Mouse (Mus musculus): Measurements from ENCODE around the gene Tars2. TPM values are rescaled to one million over a fixed set of nuclear protein-coding genes. Genes with fewer than 3 reads are reported as not detected.
A peak's percentile ranks its signal among the peaks of the same experiment; 100 is the strongest.

Tars2 gene
- polyA plus RNA-seq, 1 experiment from 2014 or later = 54.9 TPM

GRCm38 (mm10) chr3:95709967-95710366 is 50.0 kb downstream of the Tars2 start:
- H3K27ac ChIP-seq (ENCODE audit: low read depth, low read length) = no peak overlapping the region
- H3K27me3 ChIP-seq (ENCODE audit: control insufficient read depth, insufficient read depth, low read length) = no peaks in the 10 kb centered on the region
- no peaks in the 10 kb centered on the region for H3K4me1 ChIP-seq (replicated peaks; ENCODE audit: control insufficient read depth, insufficient read depth, low read length)
- no peaks in the 10 kb centered on the region for H3K36me3 ChIP-seq (ENCODE audit: control insufficient read depth, insufficient read depth, low read length)
- H3K4me2 ChIP-seq (ENCODE audit: low read depth, low read length, severe bottlenecking) = no peak overlapping the region
- DNase-seq (ENCODE audit: low spot score) (no peak), ATAC-seq (replicated peaks; ENCODE audit: low FRiP score) (no peak)
- no peaks in the 10 kb centered on the region for H3K9me3 ChIP-seq (ENCODE audit: control insufficient read depth, low read length)
- no peak overlapping the region for H3K9ac ChIP-seq (ENCODE audit: low read length)
- no peak overlapping the region for H3K4me3 ChIP-seq (ENCODE audit: low read depth, low read length)

GRCm38 (mm10) chr3:95709044-95709443 is 51.0 kb downstream of the Tars2 start:
- no peaks in the 10 kb centered on the region for H3K36me3 ChIP-seq (ENCODE audit: control insufficient read depth, insufficient read depth, low read length)
- no peaks in the 10 kb centered on the region for H3K4me1 ChIP-seq (replicated peaks; ENCODE audit: control insufficient read depth, insufficient read depth, low read length)
- ATAC-seq (replicated peaks; ENCODE audit: low FRiP score) (no peak), DNase-seq (ENCODE audit: low spot score) (no peak)
- H3K4me2 ChIP-seq (ENCODE audit: low read depth, low read length, severe bottlenecking) = no peak overlapping the region
- H3K9ac ChIP-seq (ENCODE audit: low read length) = no peak overlapping the region
- no peak overlapping the region for H3K4me3 ChIP-seq (ENCODE audit: low read depth, low read length)
- 94% methylated on average over 4 of the region's 4 CpGs for WGBS
- no peaks in the 10 kb centered on the region for H3K27me3 ChIP-seq (ENCODE audit: control insufficient read depth, insufficient read depth, low read length)
- H3K9me3 ChIP-seq (ENCODE audit: control insufficient read depth, low read length) = no peaks in the 10 kb centered on the region
- H3K27ac ChIP-seq (ENCODE audit: low read depth, low read length) = no peak overlapping the region

DNA sequence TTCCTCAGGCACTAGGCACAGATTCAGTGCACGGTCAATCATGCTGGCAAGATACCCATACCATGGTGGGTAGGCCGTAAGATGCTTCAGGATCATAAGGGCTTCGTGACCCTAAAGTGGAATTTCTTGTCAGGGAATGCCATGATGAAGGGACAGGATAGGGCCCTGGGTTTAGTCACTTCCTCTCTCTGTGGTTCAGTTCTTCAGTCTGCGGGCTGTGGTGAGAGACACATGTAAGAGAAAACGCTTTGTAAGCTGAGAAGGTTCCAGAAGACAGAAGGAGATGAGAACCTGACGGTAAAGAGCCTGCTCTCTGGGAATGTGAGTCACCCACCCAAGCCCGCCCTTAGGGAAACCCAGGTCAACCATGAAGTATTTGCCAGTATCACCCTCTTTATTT is 52.5 kb downstream of the Tars2 start:
- H3K4me2 ChIP-seq (ENCODE audit: low read depth, low read length, severe bottlenecking) = no peak overlapping the region
- DNase-seq (ENCODE audit: low spot score) = no peak
- no peaks in the 10 kb centered on the region for H3K36me3 ChIP-seq (ENCODE audit: control insufficient read depth, insufficient read depth, low read length)
- no peaks in the 10 kb centered on the region for H3K4me1 ChIP-seq (replicated peaks; ENCODE audit: control insufficient read depth, insufficient read depth, low read length)
- 89% methylated on average over 7 of the region's 7 CpGs for WGBS
- no peaks in the 10 kb centered on the region for H3K27me3 ChIP-seq (ENCODE audit: control insufficient read depth, insufficient read depth, low read length)
- no peak overlapping the region for H3K4me3 ChIP-seq (ENCODE audit: low read depth, low read length)
- no peak for ATAC-seq (replicated peaks; ENCODE audit: low FRiP score)
- no peak overlapping the region for H3K9ac ChIP-seq (ENCODE audit: low read length)
- no peak overlapping the region for H3K27ac ChIP-seq (ENCODE audit: low read depth, low read length)
- no peaks in the 10 kb centered on the region for H3K9me3 ChIP-seq (ENCODE audit: control insufficient read depth, low read length)

DNA sequence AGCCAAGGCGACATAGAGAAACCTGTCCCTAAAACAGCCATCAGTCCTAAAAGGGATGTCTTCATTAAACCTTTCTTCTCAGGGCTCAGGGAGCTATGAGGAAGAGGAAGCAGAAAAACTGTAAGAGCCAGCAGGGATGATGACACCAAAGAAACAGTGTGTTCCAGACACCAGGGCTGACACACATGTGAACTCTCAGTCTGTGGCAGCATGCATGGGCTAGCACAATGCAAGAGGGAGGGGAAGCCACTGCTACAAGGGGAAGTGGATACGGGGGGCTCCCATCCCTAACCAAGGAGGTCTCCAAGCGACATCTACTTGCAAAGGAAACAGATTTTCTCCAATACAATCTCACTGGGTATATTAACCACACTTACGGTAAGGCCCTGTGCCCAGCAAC is 53.7 kb downstream of the Tars2 start:
- no peak overlapping the region for H3K27ac ChIP-seq (ENCODE audit: low read depth, low read length)
- H3K27me3 ChIP-seq (ENCODE audit: control insufficient read depth, insufficient read depth, low read length) = no peaks in the 10 kb centered on the region
- ATAC-seq (replicated peaks; ENCODE audit: low FRiP score) (no peak), DNase-seq (ENCODE audit: low spot score) (no peak)
- H3K4me3 ChIP-seq (ENCODE audit: low read depth, low read length) = no peak overlapping the region
- 88% methylated on average over 4 of the region's 4 CpGs for WGBS
- H3K4me2 ChIP-seq (ENCODE audit: low read depth, low read length, severe bottlenecking) = no peak overlapping the region
- H3K9ac ChIP-seq (ENCODE audit: low read length) = no peak overlapping the region
- no peaks in the 10 kb centered on the region for H3K9me3 ChIP-seq (ENCODE audit: control insufficient read depth, low read length)
- H3K4me1 ChIP-seq (replicated peaks; ENCODE audit: control insufficient read depth, insufficient read depth, low read length) = peaks cover 2% of the 10 kb centered on the region; the same call in 1 of the 2 replicates
- H3K36me3 ChIP-seq (ENCODE audit: control insufficient read depth, insufficient read depth, low read length) = no peaks in the 10 kb centered on the region

DNA sequence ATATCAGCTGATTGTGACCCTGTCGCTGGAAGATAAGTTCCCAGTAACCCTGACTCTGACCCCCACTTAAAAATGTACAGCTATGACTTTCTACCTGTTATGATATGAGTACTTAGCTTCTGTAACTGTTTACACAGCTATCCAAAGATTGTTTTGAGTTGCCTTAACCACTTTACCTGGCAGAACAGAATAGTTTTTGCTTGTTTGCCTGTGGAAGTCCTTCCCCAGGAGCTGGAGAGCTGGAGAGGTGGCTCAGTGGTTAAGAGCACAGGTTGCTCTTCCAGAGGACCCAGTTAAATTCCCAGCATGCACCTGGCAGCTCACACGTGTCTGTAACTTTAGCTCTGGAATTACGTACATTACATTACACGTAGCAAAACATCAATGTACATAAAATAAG is 55.4 kb downstream of the Tars2 start:
- Histone ChIP-seq H3K4me3 (ENCODE audit: low read depth, low read length) (no peak overlapping the region), H3K4me2 (ENCODE audit: low read depth, low read length, severe bottlenecking) (no peak overlapping the region), H3K9me3 (ENCODE audit: control insufficient read depth, low read length) (no peaks in the 10 kb centered on the region), H3K36me3 (ENCODE audit: control insufficient read depth, insufficient read depth, low read length) (no peaks in the 10 kb centered on the region), H3K27me3 (ENCODE audit: control insufficient read depth, insufficient read depth, low read length) (no peaks in the 10 kb centered on the region), H3K9ac (ENCODE audit: low read length) (no peak overlapping the region), H3K4me1 (replicated peaks; ENCODE audit: control insufficient read depth, insufficient read depth, low read length) (peaks cover 2% of the 10 kb centered on the region), H3K27ac (ENCODE audit: low read depth, low read length) (no peak overlapping the region)
- ATAC-seq (replicated peaks; ENCODE audit: low FRiP score) (no peak), DNase-seq (ENCODE audit: low spot score) (no peak)
- WGBS = 87% methylated on average over 4 of the region's 4 CpGs

DNA sequence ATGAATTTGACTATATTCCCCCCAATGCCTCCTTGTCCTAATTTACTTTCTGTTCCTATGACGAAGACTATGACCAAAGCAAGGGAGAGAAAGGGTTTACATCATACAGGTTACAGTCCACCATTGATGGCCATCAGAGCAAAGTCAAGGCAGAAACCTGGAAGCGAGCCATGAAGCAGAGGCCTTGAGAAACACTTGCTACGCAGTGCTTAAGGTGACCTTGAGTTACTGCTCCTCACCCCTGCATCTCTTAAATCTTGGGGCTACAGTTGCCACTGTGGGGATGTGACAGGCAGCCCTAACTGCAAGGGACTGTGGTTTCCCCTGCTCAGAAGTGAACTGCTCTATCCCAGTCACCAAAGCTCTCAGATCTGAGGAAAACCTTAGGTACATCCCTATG is 56.7 kb downstream of the Tars2 start:
- Histone ChIP-seq H3K4me1 (replicated peaks; ENCODE audit: control insufficient read depth, insufficient read depth, low read length) (peaks cover 2% of the 10 kb centered on the region), H3K9me3 (ENCODE audit: control insufficient read depth, low read length) (no peaks in the 10 kb centered on the region), H3K27ac (ENCODE audit: low read depth, low read length) (no peak overlapping the region), H3K27me3 (ENCODE audit: control insufficient read depth, insufficient read depth, low read length) (no peaks in the 10 kb centered on the region), H3K36me3 (ENCODE audit: control insufficient read depth, insufficient read depth, low read length) (no peaks in the 10 kb centered on the region), H3K9ac (ENCODE audit: low read length) (no peak overlapping the region), H3K4me2 (ENCODE audit: low read depth, low read length, severe bottlenecking) (no peak overlapping the region), H3K4me3 (ENCODE audit: low read depth, low read length) (no peak overlapping the region)
- 98% methylated on average over 3 of the region's 3 CpGs for WGBS
- DNase-seq (ENCODE audit: low spot score) (no peak), ATAC-seq (replicated peaks; ENCODE audit: low FRiP score) (no peak)

DNA sequence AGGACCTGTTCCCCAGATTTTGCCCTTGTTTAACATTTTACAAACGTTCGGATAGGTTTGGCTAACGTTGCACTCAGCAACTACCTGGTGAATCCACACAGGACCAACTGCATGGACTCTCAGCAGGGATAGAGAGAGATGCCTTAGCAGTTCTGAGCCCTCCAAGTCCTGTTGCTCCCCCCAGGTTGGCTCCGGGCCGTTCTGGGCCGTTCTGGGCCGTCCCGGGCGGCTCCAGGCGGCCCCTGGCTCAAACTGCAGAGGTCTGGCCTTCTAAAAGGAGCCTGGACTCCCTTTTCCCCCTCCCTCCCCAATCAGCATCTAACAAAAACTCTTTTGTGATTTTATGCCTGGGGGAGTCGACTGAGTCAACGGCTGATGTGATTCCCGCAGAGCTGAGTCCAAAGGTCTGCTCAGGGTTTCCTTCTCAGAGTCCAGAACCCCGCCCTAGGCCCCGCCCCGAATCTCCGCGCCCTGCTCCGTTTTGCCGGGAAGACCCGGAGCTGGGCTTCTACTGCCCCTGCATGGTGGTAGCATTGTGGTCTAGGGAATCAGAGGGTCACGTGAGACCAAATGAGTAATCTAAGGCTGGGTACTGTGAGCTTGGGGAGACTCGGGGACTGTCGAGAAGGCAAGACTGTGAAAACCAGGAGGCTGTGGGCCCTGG is 58.0 kb downstream of the Tars2 start:
- Histone ChIP-seq H3K9ac (ENCODE audit: low read length) (peak overlapping the region; percentile 59), H3K27me3 (ENCODE audit: control insufficient read depth, insufficient read depth, low read length) (no peaks in the 10 kb centered on the region), H3K4me3 (ENCODE audit: low read depth, low read length) (peak overlapping the region; percentile 15), H3K4me1 (replicated peaks; ENCODE audit: control insufficient read depth, insufficient read depth, low read length) (peaks cover 2% of the 10 kb centered on the region), H3K27ac (ENCODE audit: low read depth, low read length) (peak overlapping the region; percentile 47; the same call in 1 of the 2 replicates), H3K36me3 (ENCODE audit: control insufficient read depth, insufficient read depth, low read length) (no peaks in the 10 kb centered on the region), H3K9me3 (ENCODE audit: control insufficient read depth, low read length) (no peaks in the 10 kb centered on the region), H3K4me2 (ENCODE audit: low read depth, low read length, severe bottlenecking) (peak overlapping the region; percentile 52)
- DNase-seq (ENCODE audit: low spot score) (peak; percentile 90), ATAC-seq (replicated peaks; ENCODE audit: low FRiP score) (peak; percentile 92)
- WGBS = 3% methylated on average over 24 of the region's 24 CpGs

DNA sequence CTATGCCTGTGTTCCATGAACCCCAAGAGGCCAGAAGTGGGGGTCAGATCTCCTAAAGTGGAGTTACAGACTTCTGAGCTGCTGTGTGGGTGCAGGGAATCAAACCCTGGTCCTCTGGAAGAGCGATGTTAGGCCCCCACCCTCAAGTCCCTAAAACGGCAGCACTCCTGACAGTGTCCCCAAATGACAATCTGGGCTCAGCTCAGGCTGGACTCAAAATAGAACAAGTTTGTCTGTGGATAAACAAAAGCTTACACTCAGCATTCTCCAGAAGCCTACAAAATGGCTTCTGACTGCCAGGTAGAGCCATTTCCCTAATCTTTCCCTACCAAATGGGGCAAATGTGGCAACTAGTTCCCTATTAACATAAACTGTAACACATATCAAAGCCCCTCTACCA is 58.9 kb downstream of the Tars2 start:
- Histone ChIP-seq H3K36me3 (ENCODE audit: control insufficient read depth, insufficient read depth, low read length) (no peaks in the 10 kb centered on the region), H3K27ac (ENCODE audit: low read depth, low read length) (no peak overlapping the region), H3K4me3 (ENCODE audit: low read depth, low read length) (no peak overlapping the region), H3K4me1 (replicated peaks; ENCODE audit: control insufficient read depth, insufficient read depth, low read length) (peaks cover 2% of the 10 kb centered on the region), H3K27me3 (ENCODE audit: control insufficient read depth, insufficient read depth, low read length) (no peaks in the 10 kb centered on the region), H3K9me3 (ENCODE audit: control insufficient read depth, low read length) (no peaks in the 10 kb centered on the region), H3K4me2 (ENCODE audit: low read depth, low read length, severe bottlenecking) (no peak overlapping the region), H3K9ac (ENCODE audit: low read length) (no peak overlapping the region; the same call in 1 of the 2 replicates)
- DNase-seq (ENCODE audit: low spot score) (no peak), ATAC-seq (replicated peaks; ENCODE audit: low FRiP score) (no peak)
- WGBS = 74% methylated on average over 2 of the region's 2 CpGs

DNA sequence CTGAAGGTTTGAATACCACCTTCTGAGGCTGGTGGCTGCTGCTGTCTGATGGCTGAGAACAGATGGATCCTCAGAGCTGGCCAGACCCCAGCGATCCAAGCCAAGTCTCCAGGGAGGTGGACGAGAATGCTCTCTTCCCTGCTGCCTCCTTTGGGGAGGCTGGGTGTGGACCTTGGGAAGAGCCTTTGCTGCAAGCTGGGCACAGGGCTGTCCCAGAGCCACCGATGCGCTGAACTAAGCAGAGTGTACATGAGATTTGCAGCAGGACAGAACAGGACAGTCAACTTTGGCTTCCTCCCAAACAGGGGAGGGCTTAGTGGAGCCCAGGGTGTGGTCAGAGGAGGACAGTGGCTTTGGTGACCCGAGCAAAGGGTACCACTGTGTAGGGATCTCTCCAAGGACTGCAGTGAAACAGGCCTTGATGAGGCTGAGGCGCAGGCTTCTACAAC is 59.7 kb downstream of the Tars2 start:
- Histone ChIP-seq H3K36me3 (ENCODE audit: control insufficient read depth, insufficient read depth, low read length) (no peaks in the 10 kb centered on the region), H3K4me3 (ENCODE audit: low read depth, low read length) (no peak overlapping the region), H3K27me3 (ENCODE audit: control insufficient read depth, insufficient read depth, low read length) (no peaks in the 10 kb centered on the region), H3K4me2 (ENCODE audit: low read depth, low read length, severe bottlenecking) (no peak overlapping the region), H3K9ac (ENCODE audit: low read length) (no peak overlapping the region), H3K27ac (ENCODE audit: low read depth, low read length) (no peak overlapping the region), H3K9me3 (ENCODE audit: control insufficient read depth, low read length) (no peaks in the 10 kb centered on the region), H3K4me1 (replicated peaks; ENCODE audit: control insufficient read depth, insufficient read depth, low read length) (peaks cover 2% of the 10 kb centered on the region)
- WGBS = 69% methylated on average over 6 of the region's 6 CpGs
- ATAC-seq (replicated peaks; ENCODE audit: low FRiP score) (no peak), DNase-seq (ENCODE audit: low spot score) (no peak)
